Comparison of ENCODE assay signal across 8 mouse cellular contexts in genomic region chr5:31527117-31527680, GRCm38 (mm10). TPM values are rescaled to one million over a fixed set of nuclear protein-coding genes. Genes with fewer than 3 reads are reported as not detected.
A peak's percentile ranks its signal among the peaks of the same experiment; 100 is the strongest.
DNase-seq lines count a peak whose midpoint lies in the region; ATAC-seq and TF ChIP-seq lines count a peak whose summit lies in the region.

No protein-coding gene starts in this region.

- peak overlapping the region; percentile 90 for H3K4me3 ChIP-seq in heart, embryonic 10.5 days
- H3K4me3 ChIP-seq in CH12.LX (replicated peaks in 1 of 3; ENCODE audit: low read depth in 2 of 3, low read length in 2 of 3, poor library complexity in 1 of 3) = peak overlapping the region; percentile 77 to 99 (median 99)
- peak overlapping the region; percentile 89 for H3K4me3 ChIP-seq in forebrain, embryonic 11.5 days (ENCODE audit: low read depth, low read length)
- peak overlapping the region; percentile 98 for H3K4me3 ChIP-seq in limb, embryonic 15.5 days
- H3K4me3 ChIP-seq in small intestine, adult 2 months (ENCODE audit: low read depth, low read length) = peak overlapping the region; percentile 89

- in situ Hi-C loops in CH12.LX (cut with MboI; ENCODE audit: low pct_ligation_motif_present, low pct_unique_long_range_greater_than_20kb, low sequenced_read_pairs) = no loop called here

- no peak for TF ChIP-seq RAD21 in CH12.LX (IDR thresholded peaks at IDR 0.05; ENCODE audit: low read depth, low read length)

- peak overlapping the region; percentile 99 for H3K4me2 ChIP-seq in CH12.LX (ENCODE audit: insufficient read depth, low read depth, poor library complexity, severe bottlenecking)
- H3K4me2 ChIP-seq in forebrain, embryonic 11.5 days (ENCODE audit: low read depth, low read length, severe bottlenecking) = peak overlapping the region; percentile 84
- H3K4me2 ChIP-seq in limb, embryonic 15.5 days = peak overlapping the region; percentile 93

- TF ChIP-seq POLR2A in CH12.LX (IDR thresholded peaks at IDR 0.05; ENCODE audit: low read depth, low read length) = no peak
- TF ChIP-seq POLR2A in small intestine, adult 2 months (IDR thresholded peaks at IDR 0.05; ENCODE audit: low read depth, low read length) = no peak

- H3K79me2 ChIP-seq in CH12.LX (replicated peaks; ENCODE audit: control insufficient read depth, extremely low read depth, insufficient read depth, poor library complexity, severe bottlenecking) = peaks cover 28% of the 10 kb centered on the region

- peaks cover 45% of the 10 kb centered on the region for H3K36me3 ChIP-seq in heart, embryonic 10.5 days
- H3K36me3 ChIP-seq in CH12.LX (replicated peaks in 1 of 2; ENCODE audit: control insufficient read depth in 1 of 2, insufficient read depth in 1 of 2, low read length in 1 of 2) = peaks cover 28 to 48% of the 10 kb centered on the region in 2 experiments
- no peaks in the 10 kb centered on the region; the same call in 1 of the 2 replicates for H3K36me3 ChIP-seq in forebrain, embryonic 11.5 days (ENCODE audit: control insufficient read depth, insufficient read depth, low read length)
- peaks cover 38% of the 10 kb centered on the region for H3K36me3 ChIP-seq in limb, embryonic 15.5 days
- H3K36me3 ChIP-seq in small intestine, adult 2 months (ENCODE audit: control insufficient read depth, insufficient read depth, low read length) = peaks cover 28% of the 10 kb centered on the region

- no peak for TF ChIP-seq CTCF in CH12.LX (conservative IDR thresholded peaks at IDR 0.05 in 1 of 2, IDR thresholded peaks at IDR 0.05 in 1 of 2; ENCODE audit: low read depth in 2 of 2, low read length in 2 of 2)
- no peak for TF ChIP-seq CTCF in small intestine, adult 2 months (IDR thresholded peaks at IDR 0.05; ENCODE audit: extremely low read depth, insufficient read length, insufficient replicate concordance, low read depth, low read length)

- no peaks in the 10 kb centered on the region for H3K27me3 ChIP-seq in heart, embryonic 10.5 days (ENCODE audit: insufficient read depth, poor library complexity, severe bottlenecking)
- H3K27me3 ChIP-seq in CH12.LX (replicated peaks) = no peaks in the 10 kb centered on the region
- H3K27me3 ChIP-seq in forebrain, embryonic 11.5 days (ENCODE audit: control insufficient read depth, insufficient read depth, low read length) = no peaks in the 10 kb centered on the region
- no peaks in the 10 kb centered on the region for H3K27me3 ChIP-seq in limb, embryonic 15.5 days
- no peaks in the 10 kb centered on the region for H3K27me3 ChIP-seq in small intestine, adult 2 months (ENCODE audit: control insufficient read depth, insufficient read depth, low read length)

- peaks cover 17% of the 10 kb centered on the region for H3K4me1 ChIP-seq in heart, embryonic 10.5 days
- peaks cover 7 to 33% of the 10 kb centered on the region in 2 experiments; a peak in 3 of 4 replicates for H3K4me1 ChIP-seq in CH12.LX (ENCODE audit: control insufficient read depth in 1 of 2, insufficient read depth in 2 of 2)
- no peaks in the 10 kb centered on the region; the same call in 1 of the 2 replicates for H3K4me1 ChIP-seq in forebrain, embryonic 11.5 days (replicated peaks; ENCODE audit: control insufficient read depth, insufficient read depth, low read length)
- H3K4me1 ChIP-seq in limb, embryonic 15.5 days = peaks cover 21% of the 10 kb centered on the region
- H3K4me1 ChIP-seq in small intestine, adult 2 months (ENCODE audit: control insufficient read depth, insufficient read depth, insufficient read length, low read length) = peaks cover 2% of the 10 kb centered on the region; the same call in 1 of the 2 replicates

- WGBS in heart, embryonic 10.5 days = 2% methylated on average over 40 of the region's 40 CpGs
- 4% methylated on average over 40 of the region's 40 CpGs for WGBS in forebrain, embryonic 11.5 days
- 2% methylated on average over 40 of the region's 40 CpGs for WGBS in limb, embryonic 15.5 days
- 2% methylated on average over 40 of the region's 40 CpGs for WGBS in small intestine, adult 2 months

- no peaks in the 10 kb centered on the region for H3K9me3 ChIP-seq in heart, embryonic 10.5 days
- no peaks in the 10 kb centered on the region for H3K9me3 ChIP-seq in CH12.LX (replicated peaks; ENCODE audit: low read length)
- H3K9me3 ChIP-seq in forebrain, embryonic 11.5 days (ENCODE audit: control insufficient read depth, low read length) = no peaks in the 10 kb centered on the region
- no peaks in the 10 kb centered on the region for H3K9me3 ChIP-seq in limb, embryonic 15.5 days

- ATAC-seq in forebrain, embryonic 11.5 days (replicated peaks; ENCODE audit: low FRiP score) = no peak
- ATAC-seq in limb, embryonic 15.5 days (ENCODE audit: insufficient number of reproducible peaks, low FRiP score, low TSS enrichment, low read depth) = no peak

- peak overlapping the region; percentile 95 for H3K27ac ChIP-seq in heart, embryonic 10.5 days
- H3K27ac ChIP-seq in CH12.LX (ENCODE audit: insufficient read depth, low read depth) = no peak overlapping the region
- no peak overlapping the region for H3K27ac ChIP-seq in forebrain, embryonic 11.5 days (ENCODE audit: low read depth, low read length)
- H3K27ac ChIP-seq in limb, embryonic 15.5 days = peak overlapping the region; percentile 88
- H3K27ac ChIP-seq in small intestine, adult 2 months (ENCODE audit: insufficient read depth, low read depth, low read length) = no peak overlapping the region

- dilution Hi-C loops in CH12.LX (cut with MboI; ENCODE audit: extremely low pct_ligation_motif_present, extremely low pct_unique_long_range_greater_than_20kb, low sequenced_read_pairs) = no loop called here

- no peak for DNase-seq in heart, embryonic 10.5 days (ENCODE audit: low spot score)
- no peak for DNase-seq in heart, adult 8-10 months (ENCODE audit: low spot score)
- no peak for DNase-seq in CH12.LX (ENCODE audit: extremely low read depth)
- no peak for DNase-seq in forebrain, embryonic 11.5 days (ENCODE audit: low spot score)
- no peak for DNase-seq in cerebellum, postnatal 4 days (ENCODE audit: low spot score in 2 of 2)
- no peak for DNase-seq in gastrocnemius, adult 18-20 months (ENCODE audit: low spot score)

- TF ChIP-seq EP300 in CH12.LX (IDR thresholded peaks at IDR 0.05; ENCODE audit: low read length) = no peak

- H3K9ac ChIP-seq in CH12.LX (ENCODE audit: insufficient read depth, low read depth) = peak overlapping the region; percentile 92
- peak overlapping the region; percentile 85 for H3K9ac ChIP-seq in forebrain, embryonic 11.5 days (ENCODE audit: low read length)
- H3K9ac ChIP-seq in limb, embryonic 15.5 days = peak overlapping the region; percentile 85

TF ChIP-seq in CH12.LX, 34 proteins besides CTCF, POLR2A, EP300 and RAD21 (continues in another document):
- TF ChIP-seq JUN (IDR thresholded peaks at IDR 0.05; ENCODE audit: insufficient read depth, low read depth, low read length) = no peak
- no peak for TF ChIP-seq CHD2 (IDR thresholded peaks at IDR 0.05; ENCODE audit: low read length)
- TF ChIP-seq NRF1 (IDR thresholded peaks at IDR 0.05; ENCODE audit: low read depth, low read length) = no peak
- TF ChIP-seq USF1 (IDR thresholded peaks at IDR 0.05; ENCODE audit: low read depth, low read length) = no peak
- TF ChIP-seq MYC (IDR thresholded peaks at IDR 0.05; ENCODE audit: low read depth, low read length) = no peak

RNA-seq across cellular contexts. Expression of gene Slc4a1ap, which starts 0.4 kb away (rescaled TPM):
- polyA plus RNA-seq in heart, embryonic 10.5 days (2016; fragmentation: Nextera tagmentation; extraction: Ambion mirVana) = 24.2 and 31.5 TPM in 2 replicates
- 10 to 100 TPM; 20.2 to 24.4 (median 23.1) TPM for total RNA-seq in heart, adult 8-10 months (2022)
- total RNA-seq in CH12.LX (2012; rRNA removed) (25.7 and 30.0 TPM in 2 replicates), CH12.LX (2014; rRNA removed) (27.9 and 31.0 TPM in 2 replicates)
- 41.1 and 50.6 TPM in 2 replicates for polyA plus RNA-seq in CH12.LX (2012; ENCODE audit: insufficient read length, low read depth)
- 32.9 and 33.3 TPM in 2 replicates for polyA plus RNA-seq in forebrain, embryonic 11.5 days (2014; fragmentation: Nextera tagmentation; extraction: Ambion mirVana)
- polyA plus RNA-seq in limb, embryonic 15.5 days (2015; fragmentation: Nextera tagmentation; extraction: Ambion mirVana) = 30.2 and 30.8 TPM in 2 replicates
- polyA plus RNA-seq in small intestine, adult 2 months (2012; rRNA removed) = 3.7 and 8.7 TPM in 2 replicates
- total RNA-seq in gastrocnemius, adult 18-20 months (2021) = 10 to 100 TPM; 21.4 to 24.2 TPM

RNA-seq across cellular contexts. Expression of gene Supt7l, which starts 0.4 kb away (rescaled TPM):
- polyA plus RNA-seq in heart, embryonic 10.5 days (2016; fragmentation: Nextera tagmentation; extraction: Ambion mirVana) = 21.7 and 22.5 TPM in 2 replicates
- total RNA-seq in heart, adult 8-10 months (2022) = 10 to 100 TPM; 12.8 to 13.8 (median 12.9) TPM
- total RNA-seq in CH12.LX (2012; rRNA removed) (12.8 and 13.3 TPM in 2 replicates), CH12.LX (2014; rRNA removed) (15.9 and 16.8 TPM in 2 replicates)
- polyA plus RNA-seq in CH12.LX (2012; ENCODE audit: insufficient read length, low read depth) = 13.2 and 16.2 TPM in 2 replicates
- 26.1 and 27.2 TPM in 2 replicates for polyA plus RNA-seq in forebrain, embryonic 11.5 days (2014; fragmentation: Nextera tagmentation; extraction: Ambion mirVana)
- 21.8 and 23.3 TPM in 2 replicates for polyA plus RNA-seq in limb, embryonic 15.5 days (2015; fragmentation: Nextera tagmentation; extraction: Ambion mirVana)
- 4.2 and 6.8 TPM in 2 replicates for polyA plus RNA-seq in small intestine, adult 2 months (2012; rRNA removed)
- total RNA-seq in gastrocnemius, adult 18-20 months (2021) = 10 to 100 TPM; 12.1 to 12.5 TPM

RNA-seq across cellular contexts. Expression of gene Gpn1, which starts 32.7 kb away (rescaled TPM):
- 70.2 and 81.7 TPM in 2 replicates for polyA plus RNA-seq in heart, embryonic 10.5 days (2016; fragmentation: Nextera tagmentation; extraction: Ambion mirVana)
- 10 to 100 TPM; 23.0 to 27.7 (median 24.3) TPM for total RNA-seq in heart, adult 8-10 months (2022)
- 30.6 and 40.8 TPM in 2 replicates for total RNA-seq in CH12.LX (2012; rRNA removed)
- total RNA-seq in CH12.LX (2014; rRNA removed) = 37.3 and 47.5 TPM in 2 replicates
- polyA plus RNA-seq in CH12.LX (2012; ENCODE audit: insufficient read length, low read depth) = 38.7 and 42.6 TPM in 2 replicates
- 78.9 and 85.7 TPM in 2 replicates for polyA plus RNA-seq in forebrain, embryonic 11.5 days (2014; fragmentation: Nextera tagmentation; extraction: Ambion mirVana)
- 50.9 and 54.2 TPM in 2 replicates for polyA plus RNA-seq in limb, embryonic 15.5 days (2015; fragmentation: Nextera tagmentation; extraction: Ambion mirVana)
- polyA plus RNA-seq in small intestine, adult 2 months (2012; rRNA removed) = 1.9 and 3.1 TPM in 2 replicates
- total RNA-seq in gastrocnemius, adult 18-20 months (2021) = 10 to 100 TPM; 18.6 to 19.2 TPM

RNA-seq across cellular contexts. Expression of gene 4930548H24Rik, which starts 41.7 kb away (rescaled TPM):
- polyA plus RNA-seq in heart, embryonic 10.5 days (2016; fragmentation: Nextera tagmentation; extraction: Ambion mirVana) = not detected in 2 replicates
- under 1 TPM in 1 of 4 experiments, not detected in 3; 0.22 TPM for total RNA-seq in heart, adult 8-10 months (2022)
- total RNA-seq in CH12.LX (2012; rRNA removed) (0.08 TPM in 1 of 2 replicates, not detected in the other), CH12.LX (2014; rRNA removed) (0.19 TPM in 1 of 2 replicates, not detected in the other)
- polyA plus RNA-seq in CH12.LX (2012; ENCODE audit: insufficient read length, low read depth) = 0.18 TPM in 1 of 2 replicates, not detected in the other
- 0.23 TPM in 1 of 2 replicates, not detected in the other for polyA plus RNA-seq in forebrain, embryonic 11.5 days (2014; fragmentation: Nextera tagmentation; extraction: Ambion mirVana)
- not detected in 2 replicates for polyA plus RNA-seq in limb, embryonic 15.5 days (2015; fragmentation: Nextera tagmentation; extraction: Ambion mirVana)
- 0.04 TPM in 1 of 2 replicates, not detected in the other for polyA plus RNA-seq in small intestine, adult 2 months (2012; rRNA removed)
- total RNA-seq in gastrocnemius, adult 18-20 months (2021) = not detected

Comparison
In these comparisons a context has a peak if more than half of its experiments do, and no peak if none do; other contexts are left out.
1. H3K27ac ChIP-seq: peak in heart, embryonic 10.5 days (single experiment) and limb, embryonic 15.5 days (single experiment); none in CH12.LX (single experiment), forebrain, embryonic 11.5 days (single experiment) and small intestine, adult 2 months (single experiment).
2. Peak in every context shown above with its lines, with median percentiles within 50 percentile points of each other: H3K4me3 ChIP-seq, H3K4me2 ChIP-seq and H3K9ac ChIP-seq.